Mouse (Mus musculus) adrenal gland, postnatal 36 days (tissue): ENCODE results near the gene Tmtc2. TPM values are rescaled to one million over a fixed set of nuclear protein-coding genes. Genes with fewer than 3 reads are reported as not detected.

Source experiments
- DNase-seq, 2 experiments: peaks; one replicate each; pipeline ENCODE4 v3.0.0; 2021; ENCODE audit warnings: mixed read lengths in 1 of 2
- total RNA-seq, 2 experiments: library from RNA; stranded (reverse); gene quantifications; 2 replicates each; pipeline ENCODE4 v1.2.3; 2021

The Tmtc2 gene
- total RNA-seq, 2 experiments from 2014 or later = 5.4 to 7.2 TPM

GRCm38 (mm10) chr10:105292961-105293360 is 281.3 kb downstream of the Tmtc2 start:
- no peak for DNase-seq

- no peak for DNase-seq
These were observed 285.8 kb downstream of the Tmtc2 start for GRCm38 (mm10) chr10:105288472-105288871.

- no peak for DNase-seq
These were observed 286.7 kb downstream of the Tmtc2 start for GRCm38 (mm10) chr10:105287575-105287974.

GRCm38 (mm10) chr10:105287064-105287463 is 287.2 kb downstream of the Tmtc2 start:
- no peak for DNase-seq

GRCm38 (mm10) chr10:105286221-105286620 is 288.0 kb downstream of the Tmtc2 start:
- DNase-seq = no peak

DNA sequence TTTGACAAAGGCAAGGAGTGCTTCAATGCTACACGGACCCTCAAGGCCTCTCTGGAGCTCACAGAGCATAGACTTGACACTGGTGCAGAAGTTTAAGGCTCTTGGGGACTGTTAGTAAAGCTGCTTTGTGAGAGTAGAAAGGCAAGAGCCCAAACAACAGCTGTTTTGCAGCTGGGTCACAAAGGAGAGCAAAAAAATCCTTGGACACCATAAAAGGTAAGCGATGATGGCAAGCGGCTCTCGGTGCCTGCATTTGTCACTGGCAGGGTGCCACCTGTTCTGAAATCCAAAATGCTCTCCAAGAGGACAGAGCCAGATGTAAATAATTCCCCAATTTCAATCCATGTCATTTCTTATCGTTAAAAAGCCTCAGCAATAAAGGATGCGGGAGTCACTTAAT is 290.1 kb downstream of the Tmtc2 start:
- peak; percentile 13 to 16 for DNase-seq

GRCm38 (mm10) chr10:105280933-105281332 is 293.3 kb downstream of the Tmtc2 start:
- no peak for DNase-seq

DNA sequence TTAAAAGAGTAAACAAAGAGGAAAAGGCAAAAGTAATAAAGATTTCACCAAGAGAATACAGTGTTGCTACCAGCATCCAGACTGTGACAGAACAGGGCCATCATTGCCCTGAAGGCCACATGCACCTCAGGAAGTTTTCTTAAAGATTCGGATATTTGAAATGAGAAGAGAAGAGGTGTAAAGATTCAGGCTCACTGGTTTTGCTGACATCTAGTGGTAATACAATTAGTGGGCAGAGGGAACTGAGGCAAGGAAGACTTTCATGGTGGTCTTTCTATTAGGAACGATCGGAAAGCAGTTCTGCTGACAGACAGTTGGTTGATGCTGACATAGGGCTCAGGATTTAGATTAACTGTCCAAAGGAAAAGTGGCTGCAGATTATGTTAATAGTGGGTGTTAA is 314.2 kb downstream of the Tmtc2 start:
- no peak for DNase-seq

GRCm38 (mm10) chr10:105238291-105238690 is 336.0 kb downstream of the Tmtc2 start:
- peak; percentile 43 to 53 for DNase-seq

GRCm38 (mm10) chr10:105232864-105233263 is 341.4 kb downstream of the Tmtc2 start:
- no peak for DNase-seq

- no peak for DNase-seq
These were observed 343.8 kb downstream of the Tmtc2 start for GRCm38 (mm10) chr10:105230416-105230815.

DNA sequence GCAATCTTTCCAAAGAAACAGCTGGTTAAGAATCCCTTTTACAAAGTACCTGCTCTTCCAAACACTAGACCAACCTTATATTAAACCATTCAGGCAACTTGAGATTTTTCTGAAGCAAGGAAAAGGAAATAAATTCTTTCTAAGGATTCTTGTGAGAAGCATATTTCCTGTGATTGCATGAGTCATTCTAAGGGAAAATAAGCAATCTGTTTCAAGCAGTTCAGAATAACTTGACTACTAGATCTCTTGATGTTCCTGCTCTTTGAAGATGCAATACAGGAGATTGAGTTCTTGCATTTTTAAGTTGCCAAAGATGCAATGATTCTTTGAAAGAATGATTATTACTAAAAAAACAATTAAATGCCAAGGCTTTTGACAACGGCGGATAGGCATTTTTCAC is 345.6 kb downstream of the Tmtc2 start:
- DNase-seq = no peak

GRCm38 (mm10) chr10:105227631-105228030 is 346.6 kb downstream of the Tmtc2 start:
- DNase-seq = no peak

DNA sequence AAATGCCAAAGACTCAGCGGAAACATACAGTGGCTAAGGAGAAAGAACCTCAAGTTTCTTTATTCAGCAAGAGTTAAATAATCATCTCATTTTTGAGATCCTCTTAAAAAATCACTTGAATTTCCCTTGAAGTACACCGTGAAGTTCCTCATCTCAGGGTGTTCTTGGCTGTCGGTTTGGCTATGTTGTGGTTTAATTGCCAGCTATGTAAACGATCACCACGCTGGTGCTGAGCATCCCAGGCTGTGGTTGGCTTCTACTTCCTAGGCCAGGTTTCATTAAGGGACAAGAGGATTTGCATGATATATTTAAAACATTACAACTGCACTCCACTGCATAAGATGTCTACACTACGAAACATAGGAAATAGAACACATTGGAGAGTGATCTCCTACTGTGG is 348.5 kb downstream of the Tmtc2 start:
- DNase-seq = no peak

- DNase-seq = no peak
These were observed 351.3 kb downstream of the Tmtc2 start for GRCm38 (mm10) chr10:105222904-105223303.

- DNase-seq = no peak
These were observed 372.8 kb downstream of the Tmtc2 start for GRCm38 (mm10) chr10:105201491-105201890.

DNA sequence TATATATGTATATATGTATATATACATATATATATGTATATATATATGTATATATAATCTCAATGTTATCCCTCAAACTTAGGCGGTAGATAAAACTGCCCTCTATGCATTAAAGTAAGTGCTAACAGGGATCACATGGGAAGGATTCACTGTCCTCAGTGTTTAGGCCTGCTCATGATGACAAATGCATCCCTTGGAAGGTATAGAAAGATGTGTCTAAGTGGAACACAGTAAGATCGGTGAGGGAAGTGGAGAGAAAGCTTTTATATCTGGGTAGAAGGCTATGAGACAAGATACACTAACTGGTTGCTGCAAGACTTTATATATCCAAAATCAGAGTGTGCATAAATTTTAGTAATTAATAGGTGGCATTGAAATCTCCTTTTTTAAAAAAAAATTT is 373.6 kb downstream of the Tmtc2 start:
- no peak for DNase-seq

DNA sequence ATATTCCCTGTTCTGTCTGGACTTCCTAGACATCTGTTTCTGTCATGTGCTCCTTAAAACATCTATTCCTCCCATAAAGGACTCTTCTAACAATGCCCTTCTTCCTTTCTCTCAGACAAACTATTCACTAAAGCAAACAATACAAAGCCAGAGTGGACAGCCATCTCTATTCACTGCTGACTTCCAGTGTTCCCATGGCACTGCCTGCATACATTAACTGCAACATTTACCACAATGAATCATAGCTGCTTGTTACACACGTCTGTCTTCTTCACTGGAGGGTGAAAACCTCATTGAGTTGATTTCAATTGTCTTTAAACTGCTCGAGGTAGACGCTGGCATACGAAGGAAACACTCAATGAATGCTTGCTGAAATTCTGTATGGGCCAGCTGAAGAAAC is 374.2 kb downstream of the Tmtc2 start:
- no peak for DNase-seq

- no peak for DNase-seq
These were observed 374.7 kb downstream of the Tmtc2 start for GRCm38 (mm10) chr10:105199515-105199914.

- no peak for DNase-seq
These were observed 378.9 kb downstream of the Tmtc2 start for GRCm38 (mm10) chr10:105195377-105195776.

- no peak for DNase-seq
These were observed 380.3 kb downstream of the Tmtc2 start for GRCm38 (mm10) chr10:105193756-105194460.

DNA sequence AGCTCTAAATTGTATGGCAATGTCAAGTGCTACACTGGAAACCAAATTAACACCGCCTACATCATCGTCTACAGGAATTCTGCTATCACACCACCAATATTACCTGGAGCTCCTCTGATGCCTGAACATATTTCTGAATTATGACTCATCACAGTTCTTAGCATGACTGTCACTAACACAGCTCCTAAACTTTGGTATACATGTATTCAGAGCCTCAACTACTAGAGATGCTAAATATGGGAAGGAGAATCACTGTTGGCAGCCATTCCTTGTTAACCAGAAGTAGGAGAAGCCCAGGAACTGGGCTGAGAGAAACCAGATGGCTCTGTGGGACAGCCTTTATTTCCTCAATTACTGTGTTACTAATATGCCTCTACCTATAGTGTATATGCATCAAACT is 382.2 kb downstream of the Tmtc2 start:
- no peak for DNase-seq

DNA sequence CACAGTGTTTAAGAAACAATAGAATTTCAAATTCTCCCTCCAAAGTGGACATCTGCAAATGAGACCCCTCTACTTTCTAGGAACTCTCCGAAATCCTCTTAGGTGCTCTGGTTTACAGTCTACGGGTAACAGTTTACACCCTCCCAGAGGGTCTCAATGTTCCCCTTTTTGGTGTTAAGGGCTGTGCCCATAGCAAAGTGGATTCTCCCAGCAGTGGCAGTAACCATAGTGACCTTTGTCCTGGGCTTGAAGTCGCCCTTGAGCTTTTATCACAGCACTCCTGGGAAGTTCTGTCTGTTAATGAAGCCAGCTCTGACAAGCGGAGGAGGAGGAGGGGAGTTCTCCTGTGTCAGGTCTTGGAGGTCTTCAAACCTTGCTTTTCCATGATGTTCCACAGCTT is 384.5 kb downstream of the Tmtc2 start:
- no peak for DNase-seq

- no peak for DNase-seq
These were observed 387.6 kb downstream of the Tmtc2 start for GRCm38 (mm10) chr10:105186636-105187035.
